Mouse (Mus musculus): Measurements from ENCODE around the gene Sertad4. TPM values are rescaled to one million over a fixed set of nuclear protein-coding genes. Genes with fewer than 3 reads are reported as not detected.

Sertad4 gene
- polyA plus RNA-seq, 1 experiment from 2014 or later: 22.8 TPM

DNA sequence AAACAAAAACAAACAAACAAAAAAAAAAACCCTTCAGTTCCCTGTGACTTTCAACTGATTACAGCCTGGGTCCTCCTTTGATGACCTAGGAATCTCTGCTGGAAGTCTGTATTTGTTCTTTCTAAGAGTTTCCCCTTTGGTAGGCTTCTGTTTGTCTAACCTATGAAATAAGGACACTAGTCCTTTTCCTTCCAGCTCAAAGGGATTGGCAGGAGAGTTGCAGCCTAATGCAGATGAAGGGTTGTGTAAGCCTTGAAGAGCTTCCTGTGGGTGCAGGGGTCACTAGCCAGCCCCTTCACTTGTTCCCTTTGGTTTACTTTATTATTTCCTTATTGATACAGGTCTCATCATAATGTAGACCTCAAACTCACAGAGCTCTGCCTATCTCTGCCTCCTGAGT, 27.6 kb downstream of the Sertad4 start:
- ATAC-seq (ENCODE audit: insufficient read depth) (no peak), DNase-seq (no peak)
- no peak overlapping the region for H3K9ac ChIP-seq
- no peaks in the 10 kb centered on the region for H3K36me3 ChIP-seq (ENCODE audit: insufficient read depth)
- H3K4me2 ChIP-seq: no peak overlapping the region
- H3K27ac ChIP-seq (ENCODE audit: low read depth): no peak overlapping the region
- no peak for TF ChIP-seq CTCF (IDR thresholded peaks at IDR 0.05; ENCODE audit: low read depth)
- no peak overlapping the region for H3K4me3 ChIP-seq (ENCODE audit: low read depth, low read length)
- H3K27me3 ChIP-seq (ENCODE audit: insufficient read depth, low read length): no peaks in the 10 kb centered on the region
- H3K9me3 ChIP-seq (ENCODE audit: low read depth, low read length): no peaks in the 10 kb centered on the region
- H3K4me1 ChIP-seq (ENCODE audit: insufficient read depth): peaks cover 19% of the 10 kb centered on the region

DNA sequence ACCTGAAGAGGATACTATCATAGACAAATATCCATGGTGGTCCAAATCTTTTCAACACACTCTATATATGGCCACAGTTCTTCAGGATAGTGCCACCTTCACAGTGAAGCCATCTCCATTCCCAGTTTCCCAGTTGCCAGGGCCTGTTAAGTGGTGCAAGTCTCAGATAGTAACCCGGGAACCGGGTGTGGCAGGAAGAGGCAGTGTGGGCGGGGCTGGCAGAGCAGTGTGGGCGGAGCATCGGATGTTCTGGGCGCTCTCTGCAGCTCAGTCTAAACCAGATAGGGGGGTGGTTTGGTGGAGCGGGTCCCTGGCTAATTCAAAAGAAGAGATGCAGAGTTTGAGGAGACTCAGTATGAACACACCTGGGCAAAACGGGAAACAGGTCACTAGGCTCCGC, 29.8 kb downstream of the Sertad4 start:
- Histone ChIP-seq H3K4me2 (no peak overlapping the region), H3K36me3 (ENCODE audit: insufficient read depth) (no peaks in the 10 kb centered on the region), H3K27me3 (ENCODE audit: insufficient read depth, low read length) (no peaks in the 10 kb centered on the region), H3K9me3 (ENCODE audit: low read depth, low read length) (no peaks in the 10 kb centered on the region), H3K9ac (no peak overlapping the region), H3K4me3 (ENCODE audit: low read depth, low read length) (no peak overlapping the region), H3K27ac (ENCODE audit: low read depth) (no peak overlapping the region), H3K4me1 (ENCODE audit: insufficient read depth) (peaks cover 19% of the 10 kb centered on the region)
- WGBS: 30% methylated on average over 9 of the region's 9 CpGs
- ATAC-seq (ENCODE audit: insufficient read depth): no peak
- no peak for TF ChIP-seq CTCF (IDR thresholded peaks at IDR 0.05; ENCODE audit: low read depth)
- peak; percentile 35 for DNase-seq

DNA sequence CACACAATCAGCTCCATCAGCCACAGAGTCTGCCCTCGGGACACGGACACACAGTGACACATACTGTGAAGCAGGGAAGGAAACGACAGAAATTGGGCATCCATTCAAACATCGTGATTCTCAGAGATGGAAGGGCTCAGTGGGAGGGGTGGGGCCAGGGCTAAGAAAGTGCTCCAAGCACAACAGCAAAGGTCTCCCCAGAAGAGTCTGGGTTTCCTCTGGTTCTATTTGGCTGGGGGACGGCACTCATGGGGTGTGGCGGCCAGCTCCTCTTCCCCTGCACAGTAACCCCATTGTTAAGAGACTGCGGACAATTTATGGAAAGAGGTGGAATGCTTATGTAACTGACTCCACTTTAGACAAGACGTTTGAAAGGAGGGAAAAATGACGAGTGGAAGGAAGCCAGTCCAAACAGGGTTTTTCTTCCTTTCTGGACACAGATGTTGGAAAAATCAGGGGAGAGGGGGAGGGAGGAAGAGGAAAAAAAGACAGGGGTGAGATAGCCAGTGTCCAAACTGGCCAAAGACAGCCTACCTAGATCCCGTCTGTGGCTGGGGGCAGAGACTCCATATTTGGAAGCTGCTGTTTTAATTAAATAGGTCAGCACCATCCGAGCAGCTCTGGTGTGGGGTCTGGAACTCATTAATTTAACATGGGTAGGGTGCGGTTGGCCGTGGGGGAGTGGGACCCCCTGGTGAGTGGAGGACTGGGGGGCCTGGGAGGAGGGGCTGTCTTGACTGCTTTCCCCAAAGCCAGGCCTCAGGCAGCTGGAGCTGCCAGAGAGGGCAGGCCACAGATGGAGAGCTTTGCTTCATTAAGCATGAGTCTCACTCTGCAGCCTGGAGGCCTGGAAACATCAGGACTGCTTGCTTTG, 32.7 kb downstream of the Sertad4 start:
- DNase-seq (peak; percentile 86), ATAC-seq (ENCODE audit: insufficient read depth) (peak; percentile 87)
- Histone ChIP-seq H3K4me3 (ENCODE audit: low read depth, low read length) (no peak overlapping the region), H3K27me3 (ENCODE audit: insufficient read depth, low read length) (no peaks in the 10 kb centered on the region), H3K9ac (no peak overlapping the region; the same call in 1 of the 2 replicates), H3K27ac (ENCODE audit: low read depth) (peak overlapping the region; percentile 92), H3K36me3 (ENCODE audit: insufficient read depth) (no peaks in the 10 kb centered on the region), H3K4me2 (no peak overlapping the region), H3K9me3 (ENCODE audit: low read depth, low read length) (no peaks in the 10 kb centered on the region), H3K4me1 (ENCODE audit: insufficient read depth) (peaks cover 12% of the 10 kb centered on the region)
- TF ChIP-seq CTCF (IDR thresholded peaks at IDR 0.05; ENCODE audit: low read depth): no peak
- WGBS: 7% methylated on average over 13 of the region's 13 CpGs

DNA sequence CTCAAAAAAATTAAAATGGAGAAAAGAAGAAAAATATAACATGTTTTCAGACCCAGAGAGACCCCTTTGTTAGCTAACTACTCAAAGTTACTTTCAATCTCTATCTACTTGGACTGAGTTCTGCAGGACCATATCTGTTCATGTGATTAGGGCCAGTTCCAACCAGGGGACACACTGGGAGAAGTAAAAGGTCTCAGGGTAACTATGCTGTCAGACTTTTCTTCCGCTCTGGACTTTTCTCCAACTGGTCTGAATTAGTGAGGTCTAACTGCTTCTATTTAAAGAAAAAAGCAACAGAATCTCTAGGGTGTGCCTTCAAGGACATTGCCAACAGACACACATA, 33.3 kb downstream of the Sertad4 start:
- Histone ChIP-seq H3K9ac (no peak overlapping the region), H3K4me2 (no peak overlapping the region), H3K36me3 (ENCODE audit: insufficient read depth) (no peaks in the 10 kb centered on the region), H3K9me3 (ENCODE audit: low read depth, low read length) (no peaks in the 10 kb centered on the region), H3K4me3 (ENCODE audit: low read depth, low read length) (no peak overlapping the region), H3K4me1 (ENCODE audit: insufficient read depth) (peaks cover 12% of the 10 kb centered on the region), H3K27ac (ENCODE audit: low read depth) (peak overlapping the region; percentile 92), H3K27me3 (ENCODE audit: insufficient read depth, low read length) (no peaks in the 10 kb centered on the region)
- TF ChIP-seq CTCF (IDR thresholded peaks at IDR 0.05; ENCODE audit: low read depth): no peak
- no peak for DNase-seq
- WGBS: 32% methylated on average over 1 of the region's 1 CpGs
- no peak for ATAC-seq (ENCODE audit: insufficient read depth)

DNA sequence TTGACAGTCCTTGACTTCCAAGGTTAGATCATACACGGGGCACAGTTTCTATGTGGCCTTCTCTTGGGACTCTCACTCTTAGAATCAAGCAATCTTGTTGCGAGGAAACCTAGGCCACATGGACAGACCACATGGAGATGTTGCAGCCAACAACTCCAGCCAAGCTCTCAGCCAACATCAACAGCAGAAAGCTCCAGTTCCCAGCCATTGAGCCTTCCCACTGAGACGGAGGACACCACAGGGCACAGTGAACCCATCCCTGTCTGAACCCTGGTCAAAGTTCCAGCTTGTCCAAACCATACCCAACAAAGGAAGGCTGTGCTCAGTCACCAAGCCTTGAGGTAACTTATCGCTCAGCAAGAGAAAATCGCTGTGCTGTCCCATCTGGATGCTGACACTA, 37.2 kb downstream of the Sertad4 start:
- Histone ChIP-seq H3K4me1 (ENCODE audit: insufficient read depth) (peaks cover 7% of the 10 kb centered on the region; the same call in 1 of the 2 replicates), H3K27ac (ENCODE audit: low read depth) (no peak overlapping the region), H3K36me3 (ENCODE audit: insufficient read depth) (no peaks in the 10 kb centered on the region), H3K4me2 (no peak overlapping the region), H3K9me3 (ENCODE audit: low read depth, low read length) (no peaks in the 10 kb centered on the region), H3K9ac (no peak overlapping the region), H3K27me3 (ENCODE audit: insufficient read depth, low read length) (no peaks in the 10 kb centered on the region), H3K4me3 (ENCODE audit: low read depth, low read length) (no peak overlapping the region)
- 91% methylated on average over 5 of the region's 5 CpGs for WGBS
- TF ChIP-seq CTCF (IDR thresholded peaks at IDR 0.05; ENCODE audit: low read depth): no peak
- DNase-seq (no peak), ATAC-seq (ENCODE audit: insufficient read depth) (no peak)

DNA sequence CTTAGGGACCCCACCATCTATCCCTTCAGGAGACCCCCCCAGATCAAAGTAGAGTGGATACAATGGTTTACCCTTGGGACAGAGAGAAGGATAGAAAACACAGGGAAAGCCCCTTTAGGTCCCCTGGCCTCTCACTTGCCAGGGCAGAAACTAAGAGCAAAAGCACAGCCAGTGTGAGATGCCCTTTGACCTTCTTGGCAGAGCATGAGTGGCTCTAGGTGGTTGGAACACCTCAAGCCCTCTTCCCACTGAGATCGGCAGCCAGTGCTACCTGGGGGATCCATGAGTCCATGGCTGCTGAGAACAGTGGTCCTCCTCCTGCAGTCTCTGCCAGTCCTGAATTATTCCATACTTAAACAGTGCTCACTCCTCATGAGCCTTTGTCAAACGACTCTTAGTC, 39.8 kb downstream of the Sertad4 start:
- ATAC-seq (ENCODE audit: insufficient read depth) (0 out of 2 replicates have a peak, but pooled peaks have one; percentile 7), DNase-seq (no peak)
- WGBS: 36% methylated on average over 2 of the region's 2 CpGs
- Histone ChIP-seq H3K4me3 (ENCODE audit: low read depth, low read length) (no peak overlapping the region), H3K27me3 (ENCODE audit: insufficient read depth, low read length) (no peaks in the 10 kb centered on the region), H3K9ac (no peak overlapping the region), H3K9me3 (ENCODE audit: low read depth, low read length) (no peaks in the 10 kb centered on the region), H3K4me1 (ENCODE audit: insufficient read depth) (peaks cover 7% of the 10 kb centered on the region), H3K27ac (ENCODE audit: low read depth) (no peak overlapping the region), H3K36me3 (ENCODE audit: insufficient read depth) (no peaks in the 10 kb centered on the region), H3K4me2 (no peak overlapping the region)
- TF ChIP-seq CTCF (IDR thresholded peaks at IDR 0.05; ENCODE audit: low read depth): no peak

DNA sequence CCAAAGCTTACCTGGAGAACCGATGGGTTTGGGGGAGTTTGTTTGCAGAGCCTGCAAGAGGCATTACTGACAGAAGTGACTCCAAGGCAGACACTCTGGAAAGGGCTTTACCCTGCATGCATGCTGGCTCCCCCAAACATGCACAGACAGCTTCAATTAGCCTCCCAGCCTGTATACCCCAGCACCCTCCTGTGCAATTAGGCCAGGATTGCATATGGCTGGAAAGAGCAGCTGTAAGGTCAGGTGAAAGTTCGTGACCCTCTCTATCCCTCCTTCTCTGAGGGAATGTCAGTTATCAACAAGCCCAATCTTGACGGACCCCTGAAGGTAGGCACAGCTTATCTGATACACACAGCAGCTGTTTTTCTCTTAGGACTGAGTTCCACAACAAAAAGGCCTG, 40.9 kb downstream of the Sertad4 start:
- no peak overlapping the region for H3K4me3 ChIP-seq (ENCODE audit: low read depth, low read length)
- no peak for DNase-seq
- no peak overlapping the region for H3K4me2 ChIP-seq
- TF ChIP-seq CTCF (IDR thresholded peaks at IDR 0.05; ENCODE audit: low read depth): no peak
- no peak for ATAC-seq (ENCODE audit: insufficient read depth)
- no peak overlapping the region for H3K27ac ChIP-seq (ENCODE audit: low read depth)
- WGBS: 36% methylated on average over 3 of the region's 3 CpGs
- peaks cover 7% of the 10 kb centered on the region for H3K4me1 ChIP-seq (ENCODE audit: insufficient read depth)
- no peaks in the 10 kb centered on the region for H3K9me3 ChIP-seq (ENCODE audit: low read depth, low read length)
- H3K27me3 ChIP-seq (ENCODE audit: insufficient read depth, low read length): no peaks in the 10 kb centered on the region
- H3K9ac ChIP-seq: no peak overlapping the region
- H3K36me3 ChIP-seq (ENCODE audit: insufficient read depth): no peaks in the 10 kb centered on the region

All from lung, embryonic 14.5 days (tissue).